Mouse (Mus musculus) right cerebral cortex, adult 2 months (tissue): ENCODE results near the gene Trim10.

Source experiments
- DNase-seq, 2 experiments: peaks; one replicate each; pipeline ENCODE4 v3.0.0; 2021 to 2022; ENCODE audit warnings: low spot score in 2 of 2

Trim10 gene

DNA sequence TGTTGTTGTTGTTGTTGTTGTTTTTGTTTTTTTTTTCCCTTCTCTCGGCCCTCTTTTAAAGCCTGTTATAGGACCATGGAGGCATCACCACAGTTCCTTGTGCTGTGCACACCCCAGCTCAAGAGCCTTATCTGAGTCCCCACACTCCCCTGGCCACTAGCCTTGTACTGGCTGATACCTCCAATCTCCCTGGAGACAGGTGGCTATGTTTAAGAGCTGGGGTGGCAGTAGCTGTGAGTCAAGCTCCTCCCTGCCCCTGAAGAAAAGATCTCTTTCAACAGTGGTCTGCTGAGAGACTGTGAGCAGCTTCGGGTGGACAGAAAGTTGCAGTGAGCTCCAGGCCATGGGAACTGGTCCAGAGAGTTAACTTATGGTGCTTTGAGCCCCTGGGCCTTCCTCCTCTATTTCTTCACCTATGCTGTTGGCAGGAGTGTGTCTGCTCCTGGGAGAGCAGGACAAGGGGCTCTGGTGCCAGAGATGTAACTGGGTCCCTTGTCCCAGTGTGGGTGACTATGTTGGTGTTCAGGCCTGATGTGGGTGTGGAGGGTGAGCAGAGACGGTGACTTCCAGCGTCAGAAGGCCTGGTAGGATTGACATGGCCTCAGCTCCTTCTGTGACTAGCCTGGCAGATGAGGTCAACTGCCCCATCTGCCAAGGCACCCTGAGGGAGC, at the start of gene Trim10:
Gene Trim10 (plus strand): TSS at position 291 of the 671 bp plus-strand sequence.
- DNase-seq = no peak

GRCm38 (mm10) chr17:36824005-36824404, 45.4 kb upstream of the Trim10 start:
- DNase-seq = peak; percentile 57 to 61

DNA sequence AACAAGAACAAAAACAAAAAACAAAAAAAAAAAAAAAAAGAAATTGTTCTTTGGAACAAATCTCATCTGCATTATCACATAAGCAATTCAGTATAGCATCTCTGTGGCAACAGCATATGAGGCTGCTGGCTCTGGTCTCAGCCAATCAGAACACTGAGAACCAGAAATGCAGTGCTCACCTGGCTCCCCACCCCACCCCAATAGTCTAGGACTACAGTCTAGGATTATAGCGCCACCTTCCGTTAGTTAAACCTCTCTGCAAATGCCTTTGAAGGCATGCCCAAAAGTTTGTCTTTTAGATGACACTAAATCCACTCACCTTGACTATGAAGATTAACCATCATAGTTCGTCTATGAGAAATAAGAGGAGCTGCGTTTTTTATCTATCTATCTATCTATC, 43.8 kb upstream of the Trim10 start:
- no peak for DNase-seq

GRCm38 (mm10) chr17:36826002-36826401, 43.4 kb upstream of the Trim10 start:
- DNase-seq = peak; percentile 89 to 90

DNA sequence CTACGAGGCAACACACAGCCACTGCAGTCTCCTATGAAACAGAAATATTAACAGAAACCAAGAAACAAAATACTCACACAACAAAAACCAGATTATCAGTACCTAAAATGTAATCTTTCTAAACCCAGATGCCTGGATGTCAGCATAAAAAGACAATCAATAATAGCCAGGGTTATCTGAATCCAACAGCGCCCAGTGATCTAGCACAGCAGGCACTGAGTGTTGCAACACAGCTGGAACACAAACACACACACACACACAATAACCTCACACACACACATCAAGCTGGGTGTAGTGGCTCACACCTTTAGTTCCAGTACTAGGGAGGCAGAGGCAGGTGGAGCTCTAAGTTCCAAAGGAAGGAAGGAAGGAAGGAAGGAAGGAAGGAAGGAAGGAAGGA, 40.9 kb upstream of the Trim10 start:
- no peak for DNase-seq

GRCm38 (mm10) chr17:36830470-36830869, 38.9 kb upstream of the Trim10 start:
- no peak for DNase-seq

GRCm38 (mm10) chr17:36832694-36833093, 36.7 kb upstream of the Trim10 start:
- DNase-seq = no peak

- DNase-seq = peak; percentile 54 to 55
These were observed 33.6 kb upstream of the Trim10 start for GRCm38 (mm10) chr17:36835591-36836426.

GRCm38 (mm10) chr17:36836427-36836812, 33.0 kb upstream of the Trim10 start:
- DNase-seq = no peak

GRCm38 (mm10) chr17:36836874-36837647, 32.3 kb upstream of the Trim10 start, which contains the start of gene Trim26:
Trim26 (plus strand) TSS chr17:36837134.
- DNase-seq = peak; percentile 97 to 98

GRCm38 (mm10) chr17:36839001-36839400, 30.4 kb upstream of the Trim10 start:
- DNase-seq = no peak

- no peak for DNase-seq
These were observed 29.4 kb upstream of the Trim10 start for GRCm38 (mm10) chr17:36839931-36840330.

- no peak for DNase-seq
These were observed 28.4 kb upstream of the Trim10 start for GRCm38 (mm10) chr17:36840961-36841445.

GRCm38 (mm10) chr17:36843696-36844095, 25.7 kb upstream of the Trim10 start:
- DNase-seq = no peak

- DNase-seq = no peak
These were observed 25.1 kb upstream of the Trim10 start for GRCm38 (mm10) chr17:36844286-36844719.

GRCm38 (mm10) chr17:36844725-36845124, 24.6 kb upstream of the Trim10 start:
- DNase-seq = no peak

- DNase-seq = no peak
These were observed 20.5 kb upstream of the Trim10 start for GRCm38 (mm10) chr17:36848911-36849310.

- no peak for DNase-seq
These were observed 19.4 kb upstream of the Trim10 start for GRCm38 (mm10) chr17:36849992-36850391.

GRCm38 (mm10) chr17:36851200-36851599, 18.2 kb upstream of the Trim10 start:
- DNase-seq = no peak

- DNase-seq = no peak
These were observed 17.7 kb upstream of the Trim10 start for GRCm38 (mm10) chr17:36851627-36852026.

DNA sequence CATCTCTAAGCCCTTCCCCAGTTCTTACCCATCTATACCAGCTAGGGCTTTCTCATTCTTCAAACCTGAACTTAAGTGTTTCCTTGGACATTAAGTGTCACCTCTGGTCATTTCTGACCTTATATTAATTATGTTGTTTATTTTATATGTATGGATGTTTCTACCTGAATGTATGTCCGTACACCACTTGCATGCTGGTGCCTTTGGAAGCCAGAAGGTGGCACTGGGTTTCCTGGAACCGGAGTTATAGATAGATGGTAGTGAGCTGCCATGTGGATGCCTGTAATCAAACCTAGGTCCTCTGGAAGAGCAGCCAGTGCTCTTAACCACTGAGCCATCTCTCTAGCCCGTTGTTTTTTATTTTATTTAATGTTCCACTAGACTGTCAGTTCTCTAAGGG, 13.9 kb upstream of the Trim10 start:
- DNase-seq = no peak

DNA sequence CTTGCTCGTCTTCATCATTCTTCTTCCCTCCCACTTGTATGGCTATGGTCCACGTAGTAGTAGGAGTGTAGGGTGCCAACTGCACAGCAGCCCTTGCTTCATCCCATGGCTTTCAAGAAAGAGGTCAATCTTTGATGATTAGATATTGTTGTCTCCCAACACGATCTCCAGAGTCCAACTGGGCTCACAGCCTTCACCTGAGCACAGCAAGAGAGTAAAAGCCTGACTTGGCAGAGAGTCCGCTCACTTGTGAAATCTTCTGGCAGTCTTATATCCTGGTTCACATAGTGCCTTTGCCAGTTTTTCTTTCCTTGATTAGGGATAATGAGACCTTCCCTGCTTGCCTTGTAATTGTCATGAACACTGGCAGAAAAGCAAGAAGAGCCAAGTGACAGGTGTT, 13.1 kb upstream of the Trim10 start:
- DNase-seq = no peak
